Mouse (Mus musculus) neural tube, embryonic 14.5 days (tissue): Measurements from ENCODE around the gene Ecel1. TPM values are rescaled to one million over a fixed set of nuclear protein-coding genes. Genes with fewer than 3 reads are reported as not detected.

ENCODE experiments used
- ATAC-seq: fragments of 200-750 bp; cut with Nextera tagmentation; 2 replicates; pipeline ENCODE4 v1.8.0; 2017; ENCODE audit warnings: low read depth, mild to moderate bottlenecking, moderate TSS enrichment, moderate library complexity
- H3K27ac ChIP-seq: fragments of 300-500 bp; sonication (generic); 2 replicates; pipeline ENCODE4 v1.5.1; 2014; ENCODE audit warnings: low read depth, mild to moderate bottlenecking, control low read depth, low read length, moderate library complexity, mixed read lengths
- H3K27me3 ChIP-seq: fragments of 300-500 bp; sonication (generic); 2 replicates; pipeline ENCODE4 v1.6.1; 2014; ENCODE audit warnings: low read length; ENCODE audit not compliant: control insufficient read depth, insufficient read depth
- H3K36me3 ChIP-seq: fragments of 300-500 bp; sonication (generic); 2 replicates; pipeline ENCODE4 v1.6.1; 2014; ENCODE audit warnings: low read length, mixed read lengths; ENCODE audit not compliant: control insufficient read depth, insufficient read depth
- H3K4me1 ChIP-seq: fragments of 300-500 bp; sonication (generic); 2 replicates; pipeline ENCODE4 v1.6.1; 2014; ENCODE audit warnings: low read length; ENCODE audit not compliant: control insufficient read depth, insufficient read depth
- H3K4me2 ChIP-seq: fragments of 300-500 bp; sonication (generic); 2 replicates; pipeline ENCODE4 v1.6.1; 2014; ENCODE audit warnings: mild to moderate bottlenecking, low read depth, low read length, control low read depth
- H3K4me3 ChIP-seq: fragments of 300-500 bp; sonication (generic); 2 replicates; pipeline ENCODE4 v1.5.1; 2014; ENCODE audit warnings: low read depth, low read length, control low read depth, mixed read lengths
- H3K9ac ChIP-seq: fragments of 300-500 bp; sonication (generic); replicated peaks from 2 replicates; pipeline ENCODE4 v1.6.1; 2014; ENCODE audit warnings: low read depth, mild to moderate bottlenecking, control low read depth, low read length, mixed read lengths
- H3K9me3 ChIP-seq: fragments of 300-500 bp; sonication (generic); 2 replicates; pipeline ENCODE4 v1.6.1; 2016; ENCODE audit warnings: low read length; ENCODE audit not compliant: control insufficient read depth
- WGBS: fragments of 180-500 bp; shearing (Covaris S2); extraction: QIAGEN DNeasy Blood & Tissue Kit; methylation state at CpG from one replicate; pipeline ENCODE4 v1.1.7; 2014; 5-methylcytosine and 5-hydroxymethylcytosine counted together
- polyA plus RNA-seq: library from polyadenylated mRNA; unstranded; fragments of >200 nt; fragmentation: Nextera tagmentation; extraction: Ambion mirVana; gene quantifications from 2 replicates; pipeline ENCODE4 v1.2.1, GENCODE M21; 2014

The Ecel1 gene
- polyA plus RNA-seq, 1 experiment from 2014 or later = 60.2 TPM

DNA sequence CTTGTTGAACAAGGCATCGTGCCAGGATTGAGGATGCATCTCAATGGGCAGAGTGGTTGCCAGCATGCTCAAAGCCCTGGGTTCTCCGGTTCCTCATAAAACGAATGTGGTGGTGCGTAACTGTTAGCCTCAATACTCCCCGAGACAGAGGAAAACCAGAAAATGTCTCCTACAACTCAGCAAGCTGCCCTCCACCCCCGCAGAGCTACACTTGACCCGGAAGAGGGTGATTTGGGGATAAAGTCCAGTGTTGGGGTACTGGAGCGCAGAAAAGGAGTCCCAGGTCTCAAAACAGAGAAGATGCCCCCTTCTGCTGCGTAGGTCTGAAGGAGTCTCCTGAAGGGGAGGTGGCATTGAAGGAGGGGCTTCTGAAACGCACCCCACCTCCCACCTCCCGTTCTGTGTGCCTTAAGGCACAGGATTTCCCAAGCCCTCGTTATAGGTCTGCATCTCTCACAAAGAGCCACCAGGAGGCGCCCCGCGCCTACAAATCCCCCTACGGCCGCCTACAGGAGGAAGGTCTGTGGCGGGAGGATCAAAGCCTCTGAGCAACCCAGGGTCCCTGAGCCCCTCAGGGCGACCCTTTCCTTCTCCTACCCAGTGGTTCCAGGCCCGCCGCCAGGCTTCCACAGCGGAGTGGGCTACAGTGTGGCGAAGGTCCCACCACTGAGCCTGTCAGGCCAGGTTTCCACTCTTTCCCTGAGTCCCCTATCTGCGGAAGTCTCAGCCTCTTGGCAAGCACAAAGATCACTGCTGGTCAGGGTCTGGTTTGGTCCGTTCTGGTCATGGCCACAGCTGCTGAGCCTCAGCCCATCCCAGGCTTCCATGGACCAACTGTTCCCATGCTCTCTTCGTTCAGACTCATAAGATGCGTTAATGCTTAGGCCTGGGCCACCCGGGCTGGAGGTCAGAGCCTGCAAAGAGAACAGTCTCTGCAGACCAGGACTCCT, 18.0 kb upstream of the Ecel1 start:
- peaks cover 29% of the 10 kb centered on the region for H3K4me1 ChIP-seq
- H3K27ac ChIP-seq = no peak overlapping the region
- H3K27me3 ChIP-seq = no peaks in the 10 kb centered on the region
- H3K36me3 ChIP-seq = no peaks in the 10 kb centered on the region
- ATAC-seq = no peak
- H3K4me2 ChIP-seq = no peak overlapping the region
- no peaks in the 10 kb centered on the region for H3K9me3 ChIP-seq
- H3K4me3 ChIP-seq = no peak overlapping the region
- 19% methylated on average over 28 of the region's 28 CpGs for WGBS
- no peak overlapping the region for H3K9ac ChIP-seq

DNA sequence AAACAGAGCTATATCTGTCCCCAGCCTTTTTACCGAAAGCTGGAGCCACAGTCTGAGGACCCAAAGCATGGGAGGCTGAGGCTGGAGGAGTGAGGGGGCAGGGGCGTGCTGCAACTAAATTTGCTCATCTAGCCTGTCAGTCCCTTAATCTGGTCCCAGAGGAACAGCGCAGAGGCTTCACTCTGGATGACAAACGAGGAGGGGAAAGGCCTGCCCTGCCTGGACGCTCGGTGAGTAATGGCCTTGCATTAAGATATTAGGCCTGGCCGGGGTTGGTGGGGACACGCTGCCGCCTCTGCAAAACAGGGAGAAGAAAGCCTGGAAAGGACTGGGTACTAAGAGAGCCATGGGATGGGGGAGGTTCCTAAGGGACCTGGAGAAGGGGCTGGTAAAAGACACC, 16.0 kb upstream of the Ecel1 start:
- peaks cover 35% of the 10 kb centered on the region for H3K4me1 ChIP-seq
- no peak overlapping the region for H3K4me2 ChIP-seq
- H3K4me3 ChIP-seq = no peak overlapping the region
- no peak overlapping the region for H3K27ac ChIP-seq
- H3K36me3 ChIP-seq = no peaks in the 10 kb centered on the region
- no peak overlapping the region for H3K9ac ChIP-seq
- no peaks in the 10 kb centered on the region for H3K9me3 ChIP-seq
- 29% methylated on average over 9 of the region's 9 CpGs for WGBS
- no peak for ATAC-seq
- no peaks in the 10 kb centered on the region for H3K27me3 ChIP-seq

DNA sequence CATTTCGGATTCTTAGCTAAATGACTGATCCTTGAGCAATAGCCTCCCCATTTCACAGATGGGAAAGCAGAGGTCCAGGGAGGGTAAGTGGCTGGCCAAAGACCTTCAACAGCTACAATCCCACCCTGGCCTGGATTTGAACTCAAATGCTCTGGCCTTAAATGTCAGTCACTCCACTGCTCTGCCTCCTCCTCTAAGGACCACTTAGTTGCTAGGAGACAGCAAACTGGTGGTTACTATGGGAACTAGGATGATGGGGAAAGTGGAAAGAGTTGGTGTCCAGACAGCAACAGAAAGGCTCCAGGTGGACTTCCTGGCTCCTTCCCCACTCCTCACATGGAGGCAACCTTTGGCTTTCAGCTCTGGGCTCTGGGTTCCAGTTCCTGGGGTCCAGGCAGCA, 15.0 kb upstream of the Ecel1 start:
- no peaks in the 10 kb centered on the region for H3K27me3 ChIP-seq
- no peak overlapping the region for H3K27ac ChIP-seq
- H3K9me3 ChIP-seq = no peaks in the 10 kb centered on the region
- 88% methylated on average over 1 of the region's 1 CpGs for WGBS
- peaks cover 34% of the 10 kb centered on the region for H3K4me1 ChIP-seq
- H3K36me3 ChIP-seq = no peaks in the 10 kb centered on the region
- no peak for ATAC-seq
- no peak overlapping the region for H3K9ac ChIP-seq
- no peak overlapping the region for H3K4me2 ChIP-seq
- no peak overlapping the region for H3K4me3 ChIP-seq

DNA sequence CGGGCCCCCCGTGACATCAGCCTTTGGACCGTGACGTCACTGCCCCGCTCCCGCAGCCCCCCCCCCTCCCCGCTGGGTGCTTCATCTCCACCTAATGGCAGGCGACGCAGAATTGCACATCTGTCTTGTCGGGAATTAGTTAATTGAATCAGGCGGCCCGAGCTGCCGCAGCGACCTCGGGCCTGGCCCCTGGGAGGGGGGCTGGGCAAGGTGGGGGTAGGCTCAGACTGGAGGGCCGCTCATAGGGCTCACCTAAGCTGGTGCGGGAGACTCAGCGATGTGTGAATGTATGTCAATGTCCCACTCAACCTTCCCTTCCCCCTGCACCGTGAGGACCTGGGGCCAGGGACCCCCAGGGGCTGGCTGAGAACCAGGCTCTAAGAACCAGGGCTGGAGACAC, 14.1 kb upstream of the Ecel1 start:
- Histone ChIP-seq H3K27ac (peak overlapping the region; percentile 34; the same call in 1 of the 2 replicates), H3K27me3 (no peaks in the 10 kb centered on the region), H3K9ac (no peak overlapping the region), H3K4me1 (peaks cover 26% of the 10 kb centered on the region), H3K36me3 (no peaks in the 10 kb centered on the region), H3K4me2 (no peak overlapping the region), H3K4me3 (no peak overlapping the region), H3K9me3 (no peaks in the 10 kb centered on the region)
- ATAC-seq = peak; percentile 50; the same call in 1 of the 2 replicates
- 7% methylated on average over 19 of the region's 19 CpGs for WGBS

DNA sequence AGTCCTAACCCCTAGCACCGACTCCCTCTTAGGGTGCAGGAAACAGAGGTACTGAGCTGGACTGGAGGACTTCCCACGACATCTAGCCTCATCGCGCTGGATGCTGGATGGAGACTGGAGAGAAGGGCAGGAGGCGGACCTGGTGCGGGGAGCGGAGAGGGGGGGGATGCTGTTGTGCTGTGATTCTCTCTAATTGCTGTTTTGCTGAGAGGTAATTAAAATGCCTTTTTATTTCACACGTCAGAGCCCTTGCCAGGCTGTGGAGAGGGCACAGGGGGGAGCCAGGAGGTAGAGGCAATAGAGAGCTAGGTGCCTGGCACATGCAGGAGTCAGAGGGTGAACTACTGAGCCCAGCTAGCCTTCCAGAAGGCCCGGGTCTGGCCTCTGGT, 8.5 kb upstream of the Ecel1 start:
- Histone ChIP-seq H3K9ac (no peak overlapping the region), H3K4me2 (no peak overlapping the region), H3K36me3 (no peaks in the 10 kb centered on the region), H3K27me3 (no peaks in the 10 kb centered on the region), H3K4me1 (peaks cover 18% of the 10 kb centered on the region; the same call in 1 of the 2 replicates), H3K4me3 (no peak overlapping the region), H3K27ac (peak overlapping the region; percentile 34; the same call in 1 of the 2 replicates), H3K9me3 (no peaks in the 10 kb centered on the region)
- 20% methylated on average over 9 of the region's 9 CpGs for WGBS
- peak; percentile 44 for ATAC-seq

DNA sequence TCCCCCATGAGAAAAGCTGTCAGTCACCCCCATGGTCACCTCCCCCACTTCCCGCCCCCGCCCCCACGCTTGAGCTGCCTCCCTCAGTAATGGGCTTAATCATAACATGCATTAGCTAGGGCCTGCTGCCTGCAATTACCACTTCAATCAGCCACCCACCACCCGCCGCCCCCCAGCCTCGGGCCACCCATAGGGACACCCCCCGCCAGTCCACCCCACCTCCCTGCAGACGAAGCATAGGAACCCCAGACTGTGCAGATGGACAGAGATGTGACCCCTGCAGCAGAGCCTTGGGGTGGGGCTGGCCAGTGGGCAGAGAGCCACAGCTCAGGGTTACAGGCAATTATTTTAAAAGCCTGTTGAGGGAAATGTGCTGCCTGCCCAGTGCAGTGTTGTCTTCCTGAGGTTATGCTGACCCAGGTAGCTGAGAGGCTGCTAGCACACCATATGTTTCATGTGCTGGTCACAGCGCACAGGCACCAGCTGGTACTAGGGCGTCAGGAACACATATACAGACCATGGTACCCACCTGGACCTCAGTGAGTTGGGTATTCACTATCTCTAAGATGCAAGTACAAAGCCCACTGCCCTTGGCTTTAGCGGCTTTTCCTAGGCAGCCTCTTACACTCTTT, 8.0 kb upstream of the Ecel1 start:
- Histone ChIP-seq H3K9ac (no peak overlapping the region), H3K4me1 (peaks cover 17% of the 10 kb centered on the region; the same call in 1 of the 2 replicates), H3K9me3 (no peaks in the 10 kb centered on the region), H3K36me3 (no peaks in the 10 kb centered on the region), H3K27ac (peak overlapping the region; percentile 28; the same call in 1 of the 2 replicates), H3K4me2 (no peak overlapping the region), H3K4me3 (no peak overlapping the region), H3K27me3 (no peaks in the 10 kb centered on the region)
- WGBS = 22% methylated on average over 11 of the region's 11 CpGs
- ATAC-seq = peak; percentile 42

DNA sequence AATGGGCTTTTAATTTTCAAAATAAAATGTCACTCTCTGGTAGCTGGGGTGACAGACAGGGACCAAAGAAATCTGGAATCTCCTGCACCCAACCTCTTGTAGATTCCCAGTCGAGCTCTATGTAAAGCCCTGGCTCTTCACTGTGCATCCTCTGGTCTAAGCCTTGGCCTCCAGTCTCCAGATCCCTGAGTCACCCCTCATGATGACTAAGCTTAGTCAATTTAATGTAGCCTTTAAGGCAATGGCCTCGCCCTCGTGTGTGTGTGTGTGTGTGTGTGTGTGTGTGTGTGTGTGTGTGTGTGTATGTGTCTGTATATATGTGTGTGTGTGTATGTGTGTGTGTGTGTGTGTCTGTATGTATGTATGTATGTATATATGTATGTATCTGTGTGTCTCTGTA, 3.1 kb upstream of the Ecel1 start:
- Histone ChIP-seq H3K4me2 (no peak overlapping the region), H3K9me3 (no peaks in the 10 kb centered on the region), H3K36me3 (no peaks in the 10 kb centered on the region), H3K4me1 (peaks cover 4% of the 10 kb centered on the region; the same call in 1 of the 2 replicates), H3K4me3 (no peak overlapping the region), H3K27ac (no peak overlapping the region), H3K27me3 (peaks cover 36% of the 10 kb centered on the region), H3K9ac (no peak overlapping the region)
- no peak for ATAC-seq
- 72% methylated on average over 3 of the region's 3 CpGs for WGBS

DNA sequence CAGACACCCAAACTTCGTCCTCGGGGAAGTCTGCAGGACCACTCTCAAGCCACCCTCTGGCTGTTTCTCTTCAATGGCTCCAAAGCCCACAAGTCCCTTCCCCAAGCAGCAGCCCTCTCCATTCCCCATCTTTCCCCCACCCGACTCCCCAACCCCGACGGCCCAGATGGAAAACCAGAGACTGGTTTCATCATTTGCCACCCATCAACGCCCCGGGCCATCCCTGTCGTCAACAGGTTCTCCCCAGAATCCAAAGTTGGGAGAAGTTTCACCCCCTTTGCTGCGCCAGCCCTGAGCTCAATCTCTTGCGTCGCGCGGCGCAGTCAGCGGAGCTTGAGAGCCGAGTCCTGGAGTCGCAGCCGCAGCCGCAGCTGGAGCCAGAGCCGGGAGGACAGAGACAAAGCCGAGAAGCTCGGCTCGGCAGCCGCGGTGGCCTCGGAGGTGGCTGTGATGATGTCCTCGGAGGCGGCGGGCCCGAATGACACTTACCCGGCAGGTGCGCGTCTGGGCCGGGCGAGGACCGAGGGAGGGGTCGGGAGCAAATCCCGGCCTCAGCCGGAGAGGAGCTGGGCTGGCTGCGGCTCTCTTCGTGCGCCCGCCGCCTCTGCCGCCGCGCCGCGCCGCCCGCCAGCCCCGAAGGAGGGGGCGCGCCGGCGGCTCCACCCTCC, 656 bp downstream of the Ecel1 start:
- Histone ChIP-seq H3K27me3 (peaks cover 62% of the 10 kb centered on the region), H3K4me1 (0 out of 2 replicates have a peak, but pooled peaks cover 6% of the 10 kb centered on the region), H3K27ac (peak overlapping the region; percentile 52; the same call in 1 of the 2 replicates), H3K4me3 (peak overlapping the region; percentile 45), H3K9ac (peak overlapping the region; percentile 62), H3K4me2 (peak overlapping the region; percentile 66), H3K36me3 (no peaks in the 10 kb centered on the region), H3K9me3 (no peaks in the 10 kb centered on the region)
- under 1% methylated on average over 33 of the region's 56 CpGs for whole genome bisulfite sequencing
- ATAC-seq = peak; percentile 38
